Mouse (Mus musculus): ENCODE measurements around the gene Fgf10. TPM values are rescaled to one million over a fixed set of nuclear protein-coding genes. Genes with fewer than 3 reads are reported as not detected.

The Fgf10 gene
- polyA plus RNA-seq, 1 experiment from 2014 or later, result 2.6 TPM

GRCm38 (mm10) chr13:118742788-118743187 lies 73.2 kb downstream of the Fgf10 start:
- Histone ChIP-seq H3K4me3 (ENCODE audit: low read length) (no peak overlapping the region), H3K9ac (ENCODE audit: low read depth, low read length) (no peak overlapping the region), H3K27me3 (replicated peaks; ENCODE audit: control insufficient read depth, insufficient read depth, low read length) (no peaks in the 10 kb centered on the region), H3K4me1 (ENCODE audit: control insufficient read depth, insufficient read depth, low read depth, low read length) (no peaks in the 10 kb centered on the region), H3K4me2 (ENCODE audit: low read length) (no peak overlapping the region), H3K36me3 (ENCODE audit: control insufficient read depth, insufficient read depth, low read length) (no peaks in the 10 kb centered on the region), H3K27ac (ENCODE audit: low read depth, low read length) (no peak overlapping the region), H3K9me3 (ENCODE audit: control insufficient read depth, low read length) (no peaks in the 10 kb centered on the region)
- no peak for ATAC-seq
- WGBS, result 83% methylated on average over 4 of the region's 4 CpGs

- H3K27me3 ChIP-seq (replicated peaks; ENCODE audit: control insufficient read depth, insufficient read depth, low read length), result no peaks in the 10 kb centered on the region
- no peak for ATAC-seq
Observed at GRCm38 (mm10) chr13:118744806-118745205, 75.2 kb downstream of the Fgf10 start.

GRCm38 (mm10) chr13:118746427-118746826 lies 76.8 kb downstream of the Fgf10 start:
- ATAC-seq, result no peak

More at GRCm38 (mm10) chr13:118744806-118745205, 75.2 kb downstream of the Fgf10 start:
- no peaks in the 10 kb centered on the region for H3K9me3 ChIP-seq (ENCODE audit: control insufficient read depth, low read length)
- H3K4me1 ChIP-seq (ENCODE audit: control insufficient read depth, insufficient read depth, low read depth, low read length), result no peaks in the 10 kb centered on the region
- WGBS, result 88% methylated on average over 7 of the region's 7 CpGs
- H3K27ac ChIP-seq (ENCODE audit: low read depth, low read length), result no peak overlapping the region
- no peak overlapping the region for H3K9ac ChIP-seq (ENCODE audit: low read depth, low read length)
- no peaks in the 10 kb centered on the region for H3K36me3 ChIP-seq (ENCODE audit: control insufficient read depth, insufficient read depth, low read length)
- no peak overlapping the region for H3K4me2 ChIP-seq (ENCODE audit: low read length)
- no peak overlapping the region for H3K4me3 ChIP-seq (ENCODE audit: low read length)

GRCm38 (mm10) chr13:118754024-118754423 lies 84.4 kb downstream of the Fgf10 start:
- H3K4me1 ChIP-seq (ENCODE audit: control insufficient read depth, insufficient read depth, low read depth, low read length), result no peaks in the 10 kb centered on the region
- H3K27ac ChIP-seq (ENCODE audit: low read depth, low read length), result no peak overlapping the region
- WGBS, result 90% methylated on average over 4 of the region's 4 CpGs
- H3K4me3 ChIP-seq (ENCODE audit: low read length), result no peak overlapping the region
- no peak overlapping the region for H3K9ac ChIP-seq (ENCODE audit: low read depth, low read length)
- H3K36me3 ChIP-seq (ENCODE audit: control insufficient read depth, insufficient read depth, low read length), result no peaks in the 10 kb centered on the region
- ATAC-seq, result no peak
- no peaks in the 10 kb centered on the region for H3K27me3 ChIP-seq (replicated peaks; ENCODE audit: control insufficient read depth, insufficient read depth, low read length)
- H3K4me2 ChIP-seq (ENCODE audit: low read length), result no peak overlapping the region
- no peaks in the 10 kb centered on the region for H3K9me3 ChIP-seq (ENCODE audit: control insufficient read depth, low read length)

More at GRCm38 (mm10) chr13:118746427-118746826, 76.8 kb downstream of the Fgf10 start:
- no peak overlapping the region for H3K4me2 ChIP-seq (ENCODE audit: low read length)
- no peak overlapping the region for H3K9ac ChIP-seq (ENCODE audit: low read depth, low read length)
- H3K4me3 ChIP-seq (ENCODE audit: low read length), result no peak overlapping the region
- 82% methylated on average over 4 of the region's 4 CpGs for WGBS
- H3K36me3 ChIP-seq (ENCODE audit: control insufficient read depth, insufficient read depth, low read length), result no peaks in the 10 kb centered on the region
- H3K27me3 ChIP-seq (replicated peaks; ENCODE audit: control insufficient read depth, insufficient read depth, low read length), result no peaks in the 10 kb centered on the region
- no peaks in the 10 kb centered on the region for H3K9me3 ChIP-seq (ENCODE audit: control insufficient read depth, low read length)
- no peak overlapping the region for H3K27ac ChIP-seq (ENCODE audit: low read depth, low read length)
- no peaks in the 10 kb centered on the region for H3K4me1 ChIP-seq (ENCODE audit: control insufficient read depth, insufficient read depth, low read depth, low read length)

GRCm38 (mm10) chr13:118759021-118759420 lies 89.4 kb downstream of the Fgf10 start:
- Histone ChIP-seq H3K27ac (ENCODE audit: low read depth, low read length) (no peak overlapping the region), H3K4me3 (ENCODE audit: low read length) (no peak overlapping the region), H3K4me1 (ENCODE audit: control insufficient read depth, insufficient read depth, low read depth, low read length) (no peaks in the 10 kb centered on the region), H3K9ac (ENCODE audit: low read depth, low read length) (no peak overlapping the region), H3K36me3 (ENCODE audit: control insufficient read depth, insufficient read depth, low read length) (no peaks in the 10 kb centered on the region), H3K4me2 (ENCODE audit: low read length) (no peak overlapping the region), H3K9me3 (ENCODE audit: control insufficient read depth, low read length) (no peaks in the 10 kb centered on the region), H3K27me3 (replicated peaks; ENCODE audit: control insufficient read depth, insufficient read depth, low read length) (no peaks in the 10 kb centered on the region)
- no peak for ATAC-seq
- WGBS, result 7% methylated on average over 2 of the region's 2 CpGs

- Histone ChIP-seq H3K27me3 (replicated peaks; ENCODE audit: control insufficient read depth, insufficient read depth, low read length) (no peaks in the 10 kb centered on the region), H3K4me2 (ENCODE audit: low read length) (no peak overlapping the region), H3K4me3 (ENCODE audit: low read length) (no peak overlapping the region), H3K9ac (ENCODE audit: low read depth, low read length) (no peak overlapping the region), H3K36me3 (ENCODE audit: control insufficient read depth, insufficient read depth, low read length) (no peaks in the 10 kb centered on the region), H3K9me3 (ENCODE audit: control insufficient read depth, low read length) (no peaks in the 10 kb centered on the region), H3K27ac (ENCODE audit: low read depth, low read length) (no peak overlapping the region), H3K4me1 (ENCODE audit: control insufficient read depth, insufficient read depth, low read depth, low read length) (no peaks in the 10 kb centered on the region)
- WGBS, result 97% methylated on average over 2 of the region's 2 CpGs
- no peak for ATAC-seq
Observed at GRCm38 (mm10) chr13:118762982-118763381, 93.4 kb downstream of the Fgf10 start.

GRCm38 (mm10) chr13:118772188-118772587 lies 102.6 kb downstream of the Fgf10 start:
- no peaks in the 10 kb centered on the region for H3K27me3 ChIP-seq (replicated peaks; ENCODE audit: control insufficient read depth, insufficient read depth, low read length)
- no peak for ATAC-seq
- no peak overlapping the region for H3K27ac ChIP-seq (ENCODE audit: low read depth, low read length)
- H3K4me2 ChIP-seq (ENCODE audit: low read length), result no peak overlapping the region
- H3K9me3 ChIP-seq (ENCODE audit: control insufficient read depth, low read length), result no peaks in the 10 kb centered on the region
- H3K4me1 ChIP-seq (ENCODE audit: control insufficient read depth, insufficient read depth, low read depth, low read length), result no peaks in the 10 kb centered on the region
- H3K4me3 ChIP-seq (ENCODE audit: low read length), result no peak overlapping the region
- no peak overlapping the region for H3K9ac ChIP-seq (ENCODE audit: low read depth, low read length)
- H3K36me3 ChIP-seq (ENCODE audit: control insufficient read depth, insufficient read depth, low read length), result no peaks in the 10 kb centered on the region

- no peak overlapping the region for H3K27ac ChIP-seq (ENCODE audit: low read depth, low read length)
- no peaks in the 10 kb centered on the region for H3K36me3 ChIP-seq (ENCODE audit: control insufficient read depth, insufficient read depth, low read length)
- H3K4me3 ChIP-seq (ENCODE audit: low read length), result no peak overlapping the region
- no peak overlapping the region for H3K9ac ChIP-seq (ENCODE audit: low read depth, low read length)
- no peaks in the 10 kb centered on the region for H3K4me1 ChIP-seq (ENCODE audit: control insufficient read depth, insufficient read depth, low read depth, low read length)
- 57% methylated on average over 1 of the region's 1 CpGs for WGBS
- no peaks in the 10 kb centered on the region for H3K9me3 ChIP-seq (ENCODE audit: control insufficient read depth, low read length)
- no peak for ATAC-seq
- no peak overlapping the region for H3K4me2 ChIP-seq (ENCODE audit: low read length)
- H3K27me3 ChIP-seq (replicated peaks; ENCODE audit: control insufficient read depth, insufficient read depth, low read length), result no peaks in the 10 kb centered on the region
Observed at GRCm38 (mm10) chr13:118775148-118775547, 105.6 kb downstream of the Fgf10 start.

GRCm38 (mm10) chr13:118779161-118779560 lies 109.6 kb downstream of the Fgf10 start:
- no peaks in the 10 kb centered on the region for H3K4me1 ChIP-seq (ENCODE audit: control insufficient read depth, insufficient read depth, low read depth, low read length)
- H3K36me3 ChIP-seq (ENCODE audit: control insufficient read depth, insufficient read depth, low read length), result no peaks in the 10 kb centered on the region
- no peak for ATAC-seq
- no peak overlapping the region for H3K4me2 ChIP-seq (ENCODE audit: low read length)
- H3K27me3 ChIP-seq (replicated peaks; ENCODE audit: control insufficient read depth, insufficient read depth, low read length), result no peaks in the 10 kb centered on the region
- no peak overlapping the region for H3K9ac ChIP-seq (ENCODE audit: low read depth, low read length)
- H3K9me3 ChIP-seq (ENCODE audit: control insufficient read depth, low read length), result no peaks in the 10 kb centered on the region
- H3K27ac ChIP-seq (ENCODE audit: low read depth, low read length), result no peak overlapping the region
- 84% methylated on average over 2 of the region's 2 CpGs for WGBS
- H3K4me3 ChIP-seq (ENCODE audit: low read length), result no peak overlapping the region

- H3K36me3 ChIP-seq (ENCODE audit: control insufficient read depth, insufficient read depth, low read length), result no peaks in the 10 kb centered on the region
- H3K4me3 ChIP-seq (ENCODE audit: low read length), result no peak overlapping the region
- H3K9ac ChIP-seq (ENCODE audit: low read depth, low read length), result no peak overlapping the region
- H3K4me1 ChIP-seq (ENCODE audit: control insufficient read depth, insufficient read depth, low read depth, low read length), result no peaks in the 10 kb centered on the region
- H3K9me3 ChIP-seq (ENCODE audit: control insufficient read depth, low read length), result no peaks in the 10 kb centered on the region
- 65% methylated on average over 4 of the region's 4 CpGs for WGBS
- ATAC-seq, result no peak
- no peak overlapping the region for H3K4me2 ChIP-seq (ENCODE audit: low read length)
- H3K27me3 ChIP-seq (replicated peaks; ENCODE audit: control insufficient read depth, insufficient read depth, low read length), result no peaks in the 10 kb centered on the region
- H3K27ac ChIP-seq (ENCODE audit: low read depth, low read length), result no peak overlapping the region
Observed at GRCm38 (mm10) chr13:118791753-118792152, 122.2 kb downstream of the Fgf10 start.

All from hindbrain, embryonic 16.5 days (tissue).